Mouse (Mus musculus) embryonic facial prominence, embryonic 13.5 days (tissue): ENCODE data around the gene Tns3. TPM values are rescaled to one million over a fixed set of nuclear protein-coding genes. Genes with fewer than 3 reads are reported as not detected.

ENCODE experiments used
- ATAC-seq: fragments of 200-750 bp; cut with Nextera tagmentation; 2 replicates; pipeline ENCODE4 v1.8.0; 2017; ENCODE audit warnings: low read depth; ENCODE audit not compliant: insufficient number of reproducible peaks, insufficient read depth, low FRiP score, low TSS enrichment
- H3K27ac ChIP-seq: fragments of 300-500 bp; sonication (generic); 2 replicates; pipeline ENCODE4 v1.5.1; 2015; ENCODE audit warnings: moderate library complexity, mild to moderate bottlenecking, inconsistent platforms
- H3K27me3 ChIP-seq: fragments of 300-500 bp; sonication (generic); 2 replicates; pipeline ENCODE4 v1.6.1; 2015; ENCODE audit warnings: mild to moderate bottlenecking, inconsistent platforms
- H3K36me3 ChIP-seq: fragments of 300-500 bp; sonication (generic); 2 replicates; pipeline ENCODE4 v1.6.1; 2015; ENCODE audit warnings: mild to moderate bottlenecking, inconsistent platforms
- H3K4me1 ChIP-seq: fragments of 300-500 bp; sonication (generic); 2 replicates; pipeline ENCODE4 v1.6.1; 2015; ENCODE audit warnings: inconsistent platforms
- H3K4me2 ChIP-seq: fragments of 300-500 bp; sonication (generic); 2 replicates; pipeline ENCODE4 v1.6.1; 2015; ENCODE audit warnings: moderate library complexity, mild to moderate bottlenecking, inconsistent platforms
- H3K4me3 ChIP-seq: fragments of 300-500 bp; sonication (generic); 2 replicates; pipeline ENCODE4 v1.5.1; 2015; ENCODE audit warnings: mild to moderate bottlenecking, inconsistent platforms
- H3K9ac ChIP-seq: fragments of 300-500 bp; sonication (generic); 2 replicates; pipeline ENCODE4 v1.6.1; 2015; ENCODE audit warnings: mild to moderate bottlenecking, inconsistent platforms
- H3K9me3 ChIP-seq: fragments of 300-500 bp; sonication (generic); 2 replicates; pipeline ENCODE4 v1.6.1; 2016; ENCODE audit warnings: inconsistent platforms
- WGBS: fragments of 180-500 bp; shearing (Covaris S2); methylation state at CpG from one replicate; pipeline ENCODE4 v1.1.7; 2015; ENCODE audit warnings: mixed read lengths; 5-methylcytosine and 5-hydroxymethylcytosine counted together
- polyA plus RNA-seq: library from polyadenylated mRNA; unstranded; fragments of >200 nt; fragmentation: Nextera tagmentation; extraction: Ambion mirVana; gene quantifications from 2 replicates; pipeline ENCODE4 v1.2.1, GENCODE M21; 2015

Gene Tns3
- polyA plus RNA-seq, 1 experiment from 2014 or later, result 35.0 TPM

DNA sequence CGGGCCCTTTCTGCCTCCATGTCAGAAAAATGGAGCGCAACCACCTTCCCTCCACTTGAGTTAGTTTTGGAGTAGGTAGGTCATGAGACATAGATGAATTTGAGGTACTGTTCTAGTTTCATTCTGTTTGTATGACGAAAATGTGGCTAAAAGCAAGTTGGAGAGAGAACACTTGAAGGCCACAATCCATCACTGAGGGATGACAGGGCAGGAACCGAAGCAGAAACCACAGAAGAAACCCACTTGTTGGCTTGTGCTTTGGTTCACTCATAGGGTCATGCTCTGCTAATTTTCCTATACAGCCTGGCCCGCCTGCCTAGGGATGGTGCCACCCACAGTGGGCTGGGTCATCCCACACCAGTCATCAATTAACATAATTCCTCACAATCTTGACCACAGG, 14.9 kb upstream of the Tns3 start:
- H3K27ac ChIP-seq, result no peak overlapping the region
- H3K4me1 ChIP-seq, result peaks cover 28% of the 10 kb centered on the region
- H3K4me2 ChIP-seq, result no peak overlapping the region
- H3K36me3 ChIP-seq, result no peaks in the 10 kb centered on the region
- no peaks in the 10 kb centered on the region for H3K9me3 ChIP-seq
- no peak overlapping the region for H3K9ac ChIP-seq
- H3K4me3 ChIP-seq, result no peak overlapping the region
- no peak for ATAC-seq
- 91% methylated on average over 5 of the region's 5 CpGs for WGBS
- no peaks in the 10 kb centered on the region for H3K27me3 ChIP-seq

DNA sequence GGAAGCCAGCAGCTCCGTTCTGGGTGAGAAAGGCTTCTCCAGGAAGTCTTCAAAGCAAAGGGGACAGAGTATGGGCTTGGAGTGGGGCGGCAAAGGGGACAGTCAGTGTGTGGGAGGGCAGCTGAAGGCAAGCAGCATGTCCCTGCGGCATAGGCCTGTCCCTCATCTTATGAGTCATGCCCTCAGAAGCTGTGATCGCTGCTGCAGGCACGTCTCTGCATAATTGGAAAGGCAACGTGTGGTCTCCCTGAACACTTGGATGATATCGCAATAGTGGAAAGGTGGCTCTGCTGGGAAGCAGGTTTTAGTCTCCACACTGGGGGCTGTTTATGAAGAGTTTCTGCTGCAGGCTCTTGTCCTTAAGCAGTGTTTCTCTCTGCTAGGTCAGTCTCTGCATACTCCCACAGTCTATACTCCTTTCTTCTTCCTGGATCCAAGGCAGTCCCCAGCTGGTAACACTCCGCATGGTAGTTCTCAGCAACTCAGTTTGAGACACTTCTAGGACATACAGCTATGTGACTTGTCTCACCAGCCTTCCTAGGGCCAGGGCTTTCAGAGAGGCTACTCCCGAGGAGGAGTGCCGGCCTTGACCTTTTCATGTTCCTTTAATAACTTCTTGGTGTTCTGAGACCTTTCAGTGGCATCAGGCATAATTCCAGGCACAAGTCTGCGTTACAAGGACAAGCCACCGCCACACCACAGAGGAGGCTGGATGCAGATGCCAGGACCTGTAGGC, 14.1 kb upstream of the Tns3 start:
- Histone ChIP-seq H3K27ac (no peak overlapping the region), H3K4me3 (no peak overlapping the region), H3K36me3 (no peaks in the 10 kb centered on the region), H3K4me2 (no peak overlapping the region), H3K4me1 (peaks cover 35% of the 10 kb centered on the region), H3K9me3 (no peaks in the 10 kb centered on the region), H3K27me3 (no peaks in the 10 kb centered on the region), H3K9ac (no peak overlapping the region)
- 88% methylated on average over 12 of the region's 12 CpGs for WGBS
- ATAC-seq, result no peak

GRCm38 (mm10) chr11:8675701-8676474, 11.6 kb upstream of the Tns3 start:
- no peak for ATAC-seq

GRCm38 (mm10) chr11:8674549-8675149, 10.3 kb upstream of the Tns3 start:
- H3K27me3 ChIP-seq, result no peaks in the 10 kb centered on the region
- H3K4me3 ChIP-seq, result no peak overlapping the region
- WGBS, result 76% methylated on average over 3 of the region's 3 CpGs
- no peaks in the 10 kb centered on the region for H3K36me3 ChIP-seq
- H3K27ac ChIP-seq, result no peak overlapping the region
- no peak overlapping the region for H3K4me2 ChIP-seq
- peaks cover 22% of the 10 kb centered on the region for H3K4me1 ChIP-seq
- no peak overlapping the region for H3K9ac ChIP-seq
- H3K9me3 ChIP-seq, result no peaks in the 10 kb centered on the region
- ATAC-seq, result no peak

More at GRCm38 (mm10) chr11:8675701-8676474, 11.6 kb upstream of the Tns3 start:
- H3K9ac ChIP-seq, result no peak overlapping the region
- no peaks in the 10 kb centered on the region for H3K9me3 ChIP-seq
- no peaks in the 10 kb centered on the region for H3K36me3 ChIP-seq
- no peak overlapping the region for H3K27ac ChIP-seq
- WGBS, result 64% methylated on average over 6 of the region's 6 CpGs
- H3K27me3 ChIP-seq, result no peaks in the 10 kb centered on the region
- peaks cover 31% of the 10 kb centered on the region for H3K4me1 ChIP-seq
- no peak overlapping the region for H3K4me2 ChIP-seq
- no peak overlapping the region for H3K4me3 ChIP-seq

- no peak overlapping the region for H3K4me3 ChIP-seq
- no peak overlapping the region for H3K4me2 ChIP-seq
- WGBS, result 62% methylated on average over 4 of the region's 4 CpGs
- H3K27me3 ChIP-seq, result no peaks in the 10 kb centered on the region
- ATAC-seq, result no peak
- H3K9ac ChIP-seq, result no peak overlapping the region
- peaks cover 24% of the 10 kb centered on the region for H3K4me1 ChIP-seq
- H3K27ac ChIP-seq, result no peak overlapping the region
- no peaks in the 10 kb centered on the region for H3K9me3 ChIP-seq
- H3K36me3 ChIP-seq, result no peaks in the 10 kb centered on the region
Measured at GRCm38 (mm10) chr11:8671698-8672097, 7.4 kb upstream of the Tns3 start.

GRCm38 (mm10) chr11:8669138-8669537, 4.8 kb upstream of the Tns3 start:
- Histone ChIP-seq H3K27ac (no peak overlapping the region), H3K4me1 (peaks cover 31% of the 10 kb centered on the region), H3K36me3 (no peaks in the 10 kb centered on the region), H3K4me3 (no peak overlapping the region), H3K9me3 (no peaks in the 10 kb centered on the region), H3K9ac (no peak overlapping the region), H3K4me2 (no peak overlapping the region), H3K27me3 (no peaks in the 10 kb centered on the region)
- no peak for ATAC-seq
- 77% methylated on average over 2 of the region's 2 CpGs for WGBS

GRCm38 (mm10) chr11:8664797-8665196, 462 bp upstream of the Tns3 start:
- Histone ChIP-seq H3K4me3 (peak overlapping the region; percentile 79), H3K9me3 (no peaks in the 10 kb centered on the region), H3K4me2 (peak overlapping the region; percentile 87), H3K27ac (peak overlapping the region; percentile 39; the same call in 1 of the 2 replicates), H3K4me1 (peaks cover 50% of the 10 kb centered on the region), H3K9ac (peak overlapping the region; percentile 97), H3K36me3 (no peaks in the 10 kb centered on the region), H3K27me3 (no peaks in the 10 kb centered on the region)
- WGBS, result 28% methylated on average over 5 of the region's 5 CpGs
- no peak for ATAC-seq

GRCm38 (mm10) chr11:8663444-8664392, 617 bp downstream of the Tns3 start:
- H3K36me3 ChIP-seq, result no peaks in the 10 kb centered on the region
- H3K4me1 ChIP-seq, result peaks cover 61% of the 10 kb centered on the region
- peak; percentile 70 for ATAC-seq
- H3K9ac ChIP-seq, result peak overlapping the region; percentile 97
- peak overlapping the region; percentile 90 for H3K27ac ChIP-seq
- WGBS, result 1% methylated on average over 52 of the region's 52 CpGs
- H3K4me2 ChIP-seq, result peak overlapping the region; percentile 87
- H3K4me3 ChIP-seq, result peak overlapping the region; percentile 79
- no peaks in the 10 kb centered on the region for H3K27me3 ChIP-seq
- H3K9me3 ChIP-seq, result no peaks in the 10 kb centered on the region

- WGBS, result 32% methylated on average over 4 of the region's 4 CpGs
- peak overlapping the region; percentile 97 for H3K9ac ChIP-seq
- H3K4me2 ChIP-seq, result peak overlapping the region; percentile 87
Measured at GRCm38 (mm10) chr11:8662706-8663429, 1.5 kb downstream of the Tns3 start.

GRCm38 (mm10) chr11:8660951-8661350, 3.4 kb downstream of the Tns3 start:
- no peak for ATAC-seq
- Histone ChIP-seq H3K4me1 (peaks cover 78% of the 10 kb centered on the region), H3K9ac (no peak overlapping the region), H3K27ac (no peak overlapping the region), H3K9me3 (peaks cover 4% of the 10 kb centered on the region; the same call in 1 of the 2 replicates), H3K4me3 (no peak overlapping the region), H3K36me3 (no peaks in the 10 kb centered on the region), H3K4me2 (no peak overlapping the region), H3K27me3 (no peaks in the 10 kb centered on the region)
- WGBS, result 56% methylated on average over 4 of the region's 4 CpGs

More at GRCm38 (mm10) chr11:8662706-8663429, 1.5 kb downstream of the Tns3 start:
- H3K27ac ChIP-seq, result peak overlapping the region; percentile 90; the same call in 1 of the 2 replicates
- peaks cover 4% of the 10 kb centered on the region; the same call in 1 of the 2 replicates for H3K9me3 ChIP-seq
- ATAC-seq, result no peak
- no peaks in the 10 kb centered on the region for H3K36me3 ChIP-seq
- no peaks in the 10 kb centered on the region for H3K27me3 ChIP-seq
- H3K4me3 ChIP-seq, result peak overlapping the region; percentile 79
- peaks cover 68% of the 10 kb centered on the region for H3K4me1 ChIP-seq
